Mouse (Mus musculus) cerebellum, postnatal 36 days (tissue): Measurements from ENCODE around the gene Rplp1.

ENCODE experiments used
- DNase-seq, 2 experiments: peaks; one replicate each; pipeline ENCODE4 v3.0.0; 2021 to 2022; ENCODE audit warnings: mixed read lengths in 2 of 2

The Rplp1 gene

DNA sequence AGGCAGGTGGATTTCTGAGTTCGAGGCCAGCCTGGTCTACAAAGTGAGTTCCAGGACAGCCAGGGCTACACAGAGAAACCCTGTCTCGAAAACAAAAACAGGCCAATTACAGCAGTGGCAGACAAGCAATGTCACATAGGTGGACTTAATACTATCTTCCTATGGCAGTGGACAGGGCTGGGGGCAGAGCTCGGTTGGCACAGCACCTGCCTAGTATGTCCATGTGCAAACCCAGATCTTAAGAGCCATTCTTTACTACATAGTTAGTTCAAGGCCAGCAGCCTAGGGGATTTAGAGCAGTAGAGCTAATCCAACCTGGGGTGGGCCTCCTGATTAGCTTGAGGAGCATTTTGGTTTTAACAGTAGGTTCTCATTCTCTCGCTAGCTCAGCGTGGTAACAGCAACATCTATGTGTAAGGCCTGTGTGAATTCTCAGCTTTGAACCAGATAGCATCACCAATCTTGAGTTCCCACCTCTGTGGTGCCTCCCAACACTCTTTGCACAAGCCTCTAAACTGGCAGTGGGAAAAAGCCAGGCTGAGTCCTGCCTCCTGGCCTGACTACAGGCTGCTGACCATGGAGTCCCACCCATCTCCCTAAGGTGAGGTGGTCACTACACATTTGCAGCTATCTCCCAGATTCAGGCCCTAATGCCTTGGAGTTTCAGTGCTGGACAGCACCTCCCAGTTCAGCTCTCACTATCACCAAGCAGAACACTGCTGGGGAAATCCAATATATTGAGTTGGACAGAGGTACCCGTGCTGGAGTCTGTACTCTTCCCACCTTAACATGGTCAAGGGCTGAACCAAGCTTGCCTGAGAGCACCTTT, 2.8 kb downstream of the Rplp1 start:
- DNase-seq: no peak

GRCm38 (mm10) chr9:61910526-61911256, 3.7 kb downstream of the Rplp1 start:
- DNase-seq: no peak

DNA sequence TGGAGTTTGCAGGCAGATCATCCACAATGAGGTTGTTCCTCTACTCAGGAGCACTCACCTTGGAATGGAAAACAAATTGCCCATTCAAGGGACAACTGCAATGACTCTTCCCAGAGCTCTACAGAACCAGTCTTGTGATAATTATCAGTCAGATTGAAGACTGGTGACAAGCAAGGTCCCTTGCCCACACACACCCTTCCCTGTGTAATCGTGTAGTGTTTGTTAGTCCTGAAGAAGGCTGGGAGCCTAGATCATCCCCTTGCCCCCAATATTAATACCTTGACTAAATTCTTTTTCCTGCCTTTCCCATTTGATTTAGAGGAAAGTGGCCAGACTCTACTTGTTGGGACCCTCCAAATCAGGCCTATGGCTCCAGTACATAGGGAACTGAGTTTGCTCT, 4.7 kb downstream of the Rplp1 start:
- no peak for DNase-seq

GRCm38 (mm10) chr9:61908832-61909407, 5.4 kb downstream of the Rplp1 start:
- DNase-seq: no peak

- DNase-seq: no peak
Measured at GRCm38 (mm10) chr9:61908341-61908740, 6.0 kb downstream of the Rplp1 start.

- no peak for DNase-seq
Measured at GRCm38 (mm10) chr9:61907621-61908295, 6.6 kb downstream of the Rplp1 start.

GRCm38 (mm10) chr9:61906912-61907311, 7.4 kb downstream of the Rplp1 start:
- DNase-seq: peak in 1 of 2 experiments; percentile 14

DNA sequence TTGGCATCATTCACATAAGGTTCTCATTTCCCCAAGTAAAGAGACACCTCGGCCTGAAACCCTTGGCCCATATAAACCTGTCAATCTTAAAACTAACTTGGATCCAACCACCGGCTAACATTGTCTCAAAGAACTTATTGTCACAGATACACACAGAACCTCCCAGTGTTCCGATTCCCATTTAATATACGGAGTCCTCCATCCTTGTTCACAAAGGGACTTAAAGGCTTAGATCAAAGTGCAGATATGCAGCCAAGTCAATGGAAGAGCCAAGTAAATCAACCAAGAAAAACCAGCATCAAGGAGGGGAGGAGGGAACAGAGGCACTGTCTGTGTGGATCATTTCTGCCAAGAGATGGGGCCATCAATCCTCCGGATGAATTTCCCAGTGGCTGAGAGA, 8.8 kb downstream of the Rplp1 start:
- DNase-seq: no peak

DNA sequence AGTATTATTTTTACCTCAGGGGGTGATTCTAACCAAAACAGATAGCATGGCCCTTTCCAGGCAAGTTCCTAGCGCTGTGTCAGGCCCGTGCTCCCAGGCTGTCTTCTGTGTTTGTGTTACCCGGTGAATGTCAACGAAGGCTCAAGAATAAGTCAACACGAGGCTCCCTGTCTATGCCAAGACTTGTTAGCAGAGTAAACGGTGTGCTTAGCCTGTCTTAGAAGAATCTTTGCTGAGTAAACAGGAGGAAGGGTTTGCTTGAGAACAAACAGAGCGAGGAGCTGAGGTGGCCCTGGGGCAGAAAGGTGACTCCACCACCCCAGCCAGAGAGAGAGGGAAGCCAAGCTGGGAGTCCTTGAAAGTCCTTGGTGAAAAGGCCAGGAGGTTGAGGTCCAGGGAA, 10.1 kb downstream of the Rplp1 start:
- DNase-seq: no peak

DNA sequence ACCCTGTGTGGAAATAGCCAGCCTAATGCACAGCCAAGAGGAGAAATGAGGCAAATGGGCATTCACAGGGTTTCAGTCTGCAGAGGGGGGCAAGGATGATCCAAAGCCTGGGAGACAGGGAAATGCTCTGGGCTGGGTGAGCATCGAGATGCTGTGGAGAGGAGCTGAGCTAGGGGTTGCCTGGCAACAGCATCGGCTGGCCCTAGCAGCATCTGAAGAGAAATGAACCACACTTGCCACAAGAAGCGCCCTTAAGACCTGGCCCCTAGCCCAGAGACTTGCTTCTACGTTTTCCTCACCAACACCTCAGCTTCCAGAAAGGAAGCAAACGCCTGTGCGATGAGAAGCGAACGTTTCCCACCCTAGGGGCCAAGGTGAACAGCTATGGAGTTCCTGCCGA, 11.9 kb downstream of the Rplp1 start:
- DNase-seq: no peak

DNA sequence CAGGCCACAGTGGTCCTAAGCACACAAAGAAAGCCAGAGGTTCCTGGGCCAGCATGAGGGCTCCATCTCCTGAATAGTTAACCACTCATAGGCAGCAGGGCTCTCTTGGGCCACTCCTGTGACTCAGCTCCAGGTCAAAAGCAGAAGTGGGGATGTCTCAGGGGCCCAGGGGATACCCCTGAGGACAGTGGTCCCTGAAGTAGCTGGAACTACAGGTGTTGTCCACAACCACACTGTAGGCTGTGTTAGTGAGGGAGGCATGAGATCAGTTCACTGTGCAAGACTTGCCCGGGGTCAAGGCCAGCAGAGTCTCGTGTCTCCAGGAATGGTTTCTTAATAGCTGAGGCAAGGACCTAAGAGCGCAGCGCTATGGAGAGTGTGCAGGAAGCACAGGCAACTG, 12.8 kb downstream of the Rplp1 start:
- no peak for DNase-seq

GRCm38 (mm10) chr9:61899804-61900203, 14.5 kb downstream of the Rplp1 start:
- DNase-seq: peak; percentile 87 to 92

- DNase-seq: peak; percentile 79 to 81
Measured at GRCm38 (mm10) chr9:61898401-61898800, 15.9 kb downstream of the Rplp1 start.

- no peak for DNase-seq
Measured at GRCm38 (mm10) chr9:61895014-61895413, 19.3 kb downstream of the Rplp1 start.

GRCm38 (mm10) chr9:61889855-61890254, 24.5 kb downstream of the Rplp1 start:
- no peak for DNase-seq

GRCm38 (mm10) chr9:61887661-61888379, 26.5 kb downstream of the Rplp1 start:
- DNase-seq: no peak

GRCm38 (mm10) chr9:61885964-61886363, 28.4 kb downstream of the Rplp1 start:
- DNase-seq: no peak

DNA sequence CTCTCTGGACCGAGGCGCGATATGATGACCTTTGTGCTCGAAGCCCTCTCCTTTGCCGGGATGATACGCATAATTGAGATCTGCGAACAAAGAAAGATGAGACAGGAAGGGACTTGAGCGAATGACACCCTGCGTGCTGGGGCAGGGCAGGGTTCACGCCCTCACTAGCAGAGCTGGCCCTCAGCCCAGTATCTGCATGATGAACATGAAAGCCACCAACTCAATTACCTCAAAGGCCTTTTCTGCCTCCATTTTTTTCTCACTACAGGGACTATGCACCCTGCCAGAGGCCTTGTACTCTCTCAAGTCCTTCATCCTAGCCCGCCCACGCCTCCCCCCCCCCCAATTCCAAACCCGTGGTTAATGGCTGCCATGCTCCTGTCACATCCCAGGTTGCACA, 29.4 kb downstream of the Rplp1 start:
- no peak for DNase-seq

DNA sequence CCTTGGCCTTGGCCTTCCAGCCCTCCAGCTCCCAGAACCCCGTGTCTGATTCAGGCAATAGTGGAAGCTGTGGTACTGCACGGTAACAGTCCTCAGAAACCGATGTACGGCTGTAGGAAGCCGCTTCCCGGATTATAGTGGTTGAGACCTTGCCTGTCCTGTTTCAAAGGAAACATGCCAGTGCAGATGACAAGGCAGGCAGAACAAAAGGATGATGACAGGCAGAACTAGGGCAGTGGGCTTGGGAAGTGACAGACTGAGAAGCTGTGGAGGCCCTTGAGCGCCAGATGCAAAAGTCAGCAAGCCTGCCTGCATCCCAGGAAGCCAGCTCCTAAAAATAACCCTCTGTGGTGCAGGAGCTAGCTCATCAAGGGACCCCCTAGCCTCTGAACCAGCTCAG, 30.0 kb downstream of the Rplp1 start:
- DNase-seq: no peak

DNA sequence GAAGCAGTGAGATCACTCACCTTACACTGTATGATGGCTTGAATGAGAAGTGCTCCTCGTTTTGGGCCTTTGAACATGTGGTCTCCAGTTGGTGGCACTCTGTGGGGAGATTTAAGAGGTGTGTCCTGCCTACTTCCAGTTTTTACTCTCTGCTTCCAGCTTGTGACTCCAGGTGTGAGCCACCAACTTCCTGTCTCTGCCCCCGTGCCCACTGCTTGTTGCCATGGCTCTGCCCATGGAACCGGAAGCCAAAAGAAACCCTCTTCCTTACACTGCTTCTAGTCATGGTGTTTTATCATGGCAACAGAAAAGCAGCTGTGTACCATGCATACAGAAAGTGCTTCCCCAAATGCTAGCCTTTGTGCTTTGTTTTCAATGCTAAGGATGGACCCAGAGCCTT, 32.2 kb downstream of the Rplp1 start:
- DNase-seq: no peak

DNA sequence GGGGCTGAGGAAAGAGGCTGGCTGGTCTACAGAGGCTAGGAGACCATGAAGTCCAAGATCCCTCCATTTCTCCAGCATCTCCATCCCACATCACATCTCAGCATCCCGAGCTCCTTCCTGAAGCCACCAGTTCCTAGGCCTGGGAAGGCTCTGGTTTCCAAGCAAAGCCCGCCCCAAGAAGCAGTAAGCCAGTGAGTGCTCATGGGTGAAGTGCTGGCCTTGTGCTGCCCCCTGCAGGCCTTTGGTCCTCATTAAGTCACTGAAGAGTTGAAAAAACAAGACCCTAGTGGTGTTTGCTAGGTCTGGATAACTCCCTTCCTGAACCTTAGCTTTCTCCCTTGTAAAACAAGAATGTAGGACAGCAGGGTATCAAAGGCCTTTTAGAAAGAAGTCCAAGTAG, 35.5 kb downstream of the Rplp1 start:
- DNase-seq: peak; percentile 59 to 64

- no peak for DNase-seq
Measured at GRCm38 (mm10) chr9:61877373-61878112, 36.8 kb downstream of the Rplp1 start.
